Mouse (Mus musculus) cerebellum, adult 2 months (tissue): Measurements from ENCODE around the gene Ncf4. TPM values are rescaled to one million over a fixed set of nuclear protein-coding genes. Genes with fewer than 3 reads are reported as not detected.
A peak's percentile ranks its signal among the peaks of the same experiment; 100 is the strongest.
"Not testable (repeated sequence)": the region's sequence is repeated elsewhere in the genome, so short reads cannot be mapped to it uniquely, and the experiment has no call there.

Source experiments
- DNase-seq, 2 experiments: peaks; one replicate each; pipeline ENCODE4 v3.0.0; 2021
- H3K27ac ChIP-seq: fragments of 200-500 bp; 2 replicates; pipeline ENCODE4 v1.5.1; 2012; ENCODE audit warnings: low read length, control low read depth, inconsistent platforms; ENCODE audit not compliant: insufficient read depth
- H3K27me3 ChIP-seq: fragments of 200-500 bp; 2 replicates; pipeline ENCODE4 v1.6.1; 2012; ENCODE audit warnings: inconsistent platforms, mild to moderate bottlenecking, low read length, moderate library complexity; ENCODE audit not compliant: control insufficient read depth, insufficient read depth
- H3K4me1 ChIP-seq: fragments of 200-500 bp; 2 replicates; pipeline ENCODE4 v1.6.1; 2011; ENCODE audit warnings: low read length; ENCODE audit not compliant: control insufficient read depth, insufficient read depth
- H3K4me3 ChIP-seq: fragments of 200-500 bp; replicated peaks from 2 replicates; pipeline ENCODE3; 2011; ENCODE audit warnings: mild to moderate bottlenecking, low read depth, low read length, control low read depth; ENCODE audit not compliant: insufficient read depth
- CTCF ChIP-seq: fragments of 200-500 bp; IDR thresholded peaks from 2 replicates; pipeline ENCODE4 v1.5.1; 2011; ENCODE audit warnings: low read depth, mild to moderate bottlenecking, control low read depth, low read length, moderate library complexity, borderline replicate concordance; ENCODE audit not compliant: insufficient read depth
- POLR2A ChIP-seq: fragments of 200-500 bp; IDR thresholded peaks from 2 replicates; pipeline ENCODE4 v1.6.1; 2011; ENCODE audit warnings: low read length, control low read depth, borderline replicate concordance; ENCODE audit not compliant: insufficient read depth
- WGBS: fragments of 180-500 bp; shearing (Covaris S2); methylation state at CpG from one replicate; pipeline ENCODE4 v1.1.7; 2018; 5-methylcytosine and 5-hydroxymethylcytosine counted together
- polyA plus RNA-seq: library from polyadenylated mRNA; depleted of rRNA; stranded (reverse); fragments of >200 nt; gene quantifications from 2 replicates; pipeline ENCODE4 v1.2.3, GENCODE M21; 2012

Ncf4 gene
- polyA plus RNA-seq, 1 experiment: 0.77 TPM

DNA sequence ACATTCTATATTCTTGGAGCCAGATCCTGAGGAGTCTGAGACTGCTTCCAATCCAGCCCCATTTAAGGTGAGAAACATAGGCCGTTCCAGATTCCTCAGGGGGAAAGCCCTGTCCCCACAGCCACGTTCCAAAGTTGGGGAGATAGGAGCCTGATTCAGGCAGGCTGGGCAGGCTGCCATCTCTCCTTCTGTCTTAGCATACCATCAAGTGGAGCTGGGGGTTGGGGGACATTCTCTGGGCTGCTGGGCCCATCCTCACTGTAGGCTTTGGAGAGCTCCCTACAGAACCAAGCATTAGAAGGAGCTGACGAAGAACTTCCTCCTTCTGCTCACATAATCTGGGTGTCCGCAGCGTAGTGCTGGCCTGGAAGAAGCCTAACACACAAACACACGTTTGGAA is 827 bp upstream of the Ncf4 start:
- DNase-seq: no peak
- H3K4me3 ChIP-seq: no peak overlapping the region
- no peaks in the 10 kb centered on the region for H3K4me1 ChIP-seq
- no peak overlapping the region for H3K27ac ChIP-seq
- TF ChIP-seq POLR2A (no peak), CTCF (no peak)
- WGBS: 54% methylated on average over 6 of the region's 6 CpGs
- H3K27me3 ChIP-seq: no peaks in the 10 kb centered on the region

DNA sequence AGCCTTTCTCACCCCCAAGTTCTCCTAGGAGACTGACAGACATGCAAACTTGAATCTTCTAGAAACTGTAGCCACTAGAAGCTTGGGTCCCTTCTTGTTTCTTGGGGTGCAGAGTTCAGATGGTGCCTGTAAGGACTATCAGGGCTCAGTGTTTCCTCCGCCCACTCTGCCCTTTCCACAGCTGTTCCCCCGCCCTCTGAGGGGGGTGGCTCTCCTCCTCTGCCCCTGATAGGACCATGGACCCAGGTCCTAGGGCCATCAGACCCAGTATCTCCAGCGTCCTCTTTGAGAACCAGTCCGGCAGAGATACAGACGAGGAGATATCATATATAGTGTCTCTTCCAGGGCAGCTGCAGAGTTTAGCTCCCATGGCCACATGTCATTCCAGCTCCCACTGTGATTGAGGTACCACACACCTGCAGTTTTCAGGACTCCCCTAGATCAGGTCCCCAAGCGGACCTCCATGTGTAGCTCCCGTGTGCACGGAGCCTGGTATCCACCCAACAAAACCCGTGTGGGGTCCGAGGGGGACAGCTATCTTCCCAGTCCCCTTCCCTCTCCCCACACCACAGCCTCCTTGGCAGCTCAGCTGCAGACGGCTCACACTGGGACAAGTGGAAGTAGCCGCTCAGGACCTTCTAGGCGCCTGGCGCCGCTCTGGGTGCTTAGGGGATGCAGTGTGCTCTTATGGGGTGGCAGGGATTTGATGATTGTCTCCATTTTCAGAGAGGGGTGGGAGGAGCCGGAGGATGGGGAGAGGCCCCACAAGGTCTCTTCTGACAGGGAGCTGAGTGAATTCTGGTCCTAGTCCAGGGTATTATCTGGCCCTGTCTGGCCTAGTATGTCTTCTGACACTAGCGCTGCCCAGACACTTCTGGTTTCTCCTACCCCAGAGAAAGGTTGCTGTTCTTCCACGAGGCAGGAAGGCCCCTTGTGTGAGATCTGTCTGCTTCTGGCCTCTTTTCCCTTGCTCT is 1.8 kb downstream of the Ncf4 start:
- WGBS: 69% methylated on average over 18 of the region's 18 CpGs
- H3K27me3 ChIP-seq: no peaks in the 10 kb centered on the region
- TF ChIP-seq CTCF: no peak
- TF ChIP-seq POLR2A: no peak
- DNase-seq: no peak
- no peak overlapping the region for H3K4me3 ChIP-seq
- no peaks in the 10 kb centered on the region for H3K4me1 ChIP-seq
- H3K27ac ChIP-seq: no peak overlapping the region

DNA sequence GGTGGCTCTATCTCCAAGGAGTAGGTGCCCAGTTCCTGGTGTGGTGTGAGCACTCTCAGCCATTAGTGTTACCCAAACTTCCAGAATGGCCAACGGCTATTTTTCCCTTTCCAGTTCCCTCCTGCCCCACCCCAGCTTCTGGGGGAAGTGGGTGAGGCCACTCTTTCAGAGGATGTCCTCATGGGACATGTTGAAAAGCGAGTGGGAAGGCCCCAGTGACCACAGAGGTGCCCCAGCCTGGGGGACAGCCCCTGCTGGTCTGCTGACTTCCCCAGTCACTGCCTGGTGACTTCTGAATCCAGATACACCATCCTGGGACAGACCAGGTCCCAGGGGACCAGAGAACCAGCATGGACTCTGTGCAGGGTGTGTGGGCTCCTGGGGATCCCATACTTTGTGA is 3.1 kb downstream of the Ncf4 start:
- no peak overlapping the region for H3K27ac ChIP-seq
- H3K27me3 ChIP-seq: no peaks in the 10 kb centered on the region
- DNase-seq: no peak
- TF ChIP-seq CTCF (no peak), POLR2A (no peak)
- no peaks in the 10 kb centered on the region for H3K4me1 ChIP-seq
- WGBS: 67% methylated on average over 2 of the region's 2 CpGs
- no peak overlapping the region for H3K4me3 ChIP-seq

- DNase-seq: no peak
- no peak overlapping the region for H3K27ac ChIP-seq
- H3K4me3 ChIP-seq: no peak overlapping the region
- H3K27me3 ChIP-seq: no peaks in the 10 kb centered on the region
- WGBS: 76% methylated on average over 3 of the region's 3 CpGs
- no peaks in the 10 kb centered on the region for H3K4me1 ChIP-seq
- TF ChIP-seq CTCF (no peak), POLR2A (no peak)
These were observed 3.8 kb downstream of the Ncf4 start for GRCm38 (mm10) chr15:78248410-78248809.

DNA sequence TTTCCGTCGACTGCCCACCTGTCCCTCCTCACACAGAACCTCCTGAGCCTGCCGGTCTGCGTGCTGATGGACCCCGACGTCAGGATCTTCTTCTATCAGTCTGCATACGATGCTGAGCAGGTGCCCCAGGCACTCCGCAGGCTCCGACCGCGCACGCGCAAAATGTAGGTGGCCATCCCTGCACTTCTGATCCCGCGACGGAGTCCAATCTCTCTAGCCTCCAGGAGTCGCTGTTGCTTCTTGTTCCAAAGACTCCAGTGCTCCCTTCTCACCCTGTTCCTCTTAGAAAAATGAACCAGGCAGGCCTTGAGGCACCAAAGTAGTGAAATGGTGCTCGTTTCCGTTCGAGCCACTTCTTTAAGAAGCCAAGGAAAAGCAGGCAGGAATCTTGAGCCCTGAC is 10.2 kb downstream of the Ncf4 start:
- WGBS: 23% methylated on average over 20 of the region's 20 CpGs
- peak; percentile 17; the same call in 1 of the 2 replicates for TF ChIP-seq CTCF
- no peak for TF ChIP-seq POLR2A
- Histone ChIP-seq H3K4me1 (no peaks in the 10 kb centered on the region), H3K4me3 (no peak overlapping the region), H3K27me3 (no peaks in the 10 kb centered on the region), H3K27ac (no peak overlapping the region)
- peak; percentile 51 to 54 for DNase-seq

DNA sequence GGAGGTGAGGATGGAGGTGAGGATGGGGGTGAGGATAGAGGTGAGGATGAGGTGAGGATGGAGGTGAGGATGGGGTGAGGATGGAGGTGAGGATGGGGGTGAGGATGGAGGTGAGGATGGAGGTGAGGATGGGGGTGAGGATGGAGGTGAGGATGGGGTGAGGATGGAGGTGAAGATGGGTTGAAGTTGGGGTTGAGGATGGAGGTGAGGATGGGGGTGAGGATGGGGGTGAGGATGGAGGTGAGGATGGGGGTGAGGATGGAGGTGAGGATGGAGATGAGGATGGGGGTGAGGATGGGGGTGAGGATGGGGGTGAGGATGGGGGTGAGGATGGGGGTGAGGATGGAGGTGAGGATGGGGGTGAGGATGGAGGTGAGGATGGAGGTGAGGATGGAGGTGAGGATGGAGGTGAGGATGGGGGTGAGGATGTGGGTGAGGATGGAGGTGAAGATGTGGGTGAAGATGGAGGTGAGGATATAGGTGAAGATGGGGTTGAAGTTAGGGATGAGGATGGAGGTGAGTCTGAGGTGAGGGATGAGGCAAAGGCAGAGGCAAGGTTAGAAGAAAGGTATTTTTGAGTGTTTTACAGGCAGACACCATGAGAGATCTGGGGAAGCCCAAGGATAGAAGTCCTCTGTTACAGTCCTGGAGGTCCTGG is 12.1 kb downstream of the Ncf4 start:
- H3K4me1 ChIP-seq, H3K27ac ChIP-seq, DNase-seq, H3K4me3 ChIP-seq, H3K27me3 ChIP-seq: not testable (repeated sequence)

DNA sequence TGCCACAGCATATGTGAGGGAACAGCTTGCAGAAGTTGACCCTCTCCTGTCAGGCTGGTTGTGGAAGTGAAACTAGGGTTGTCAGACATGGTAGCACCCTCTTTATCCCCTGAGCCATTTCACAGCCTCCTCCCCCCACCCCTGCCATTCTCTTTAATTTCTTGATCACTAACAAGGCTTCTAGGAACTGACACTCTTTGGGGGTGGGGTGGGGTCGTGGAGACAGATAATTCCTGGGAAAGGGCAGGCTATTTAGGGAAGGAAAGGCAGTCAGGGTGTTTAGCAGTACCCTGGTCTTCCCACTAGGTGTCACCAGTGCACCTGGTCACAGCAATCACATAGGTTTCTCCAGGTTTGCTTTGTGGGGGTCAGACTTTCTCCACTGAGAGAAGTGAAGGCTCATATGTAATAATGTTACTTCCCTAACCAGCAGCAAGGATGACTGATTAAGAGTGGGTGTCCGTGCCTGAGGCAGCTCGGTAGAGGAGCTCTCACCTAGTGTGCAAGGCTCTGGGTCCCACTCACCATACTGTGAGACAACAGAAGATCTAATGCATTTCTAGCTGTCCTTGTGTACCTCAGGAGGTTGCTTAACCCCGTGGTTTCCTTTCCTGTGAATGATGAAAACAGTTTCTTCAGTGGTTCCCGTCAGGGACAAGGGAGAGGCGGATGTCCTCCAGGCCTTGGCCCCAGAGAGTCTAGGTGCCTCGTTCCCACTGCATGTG is 12.9 kb downstream of the Ncf4 start:
- Histone ChIP-seq H3K4me1 (no peaks in the 10 kb centered on the region), H3K27me3 (no peaks in the 10 kb centered on the region), H3K4me3 (no peak overlapping the region), H3K27ac (no peak overlapping the region)
- WGBS: 42% methylated on average over 7 of the region's 7 CpGs
- peak; percentile 94 for TF ChIP-seq CTCF
- TF ChIP-seq POLR2A: no peak
- peak; percentile 41 to 61 for DNase-seq
